ENCODE assay signal across 8 mouse cellular contexts in the genomic region with DNA sequence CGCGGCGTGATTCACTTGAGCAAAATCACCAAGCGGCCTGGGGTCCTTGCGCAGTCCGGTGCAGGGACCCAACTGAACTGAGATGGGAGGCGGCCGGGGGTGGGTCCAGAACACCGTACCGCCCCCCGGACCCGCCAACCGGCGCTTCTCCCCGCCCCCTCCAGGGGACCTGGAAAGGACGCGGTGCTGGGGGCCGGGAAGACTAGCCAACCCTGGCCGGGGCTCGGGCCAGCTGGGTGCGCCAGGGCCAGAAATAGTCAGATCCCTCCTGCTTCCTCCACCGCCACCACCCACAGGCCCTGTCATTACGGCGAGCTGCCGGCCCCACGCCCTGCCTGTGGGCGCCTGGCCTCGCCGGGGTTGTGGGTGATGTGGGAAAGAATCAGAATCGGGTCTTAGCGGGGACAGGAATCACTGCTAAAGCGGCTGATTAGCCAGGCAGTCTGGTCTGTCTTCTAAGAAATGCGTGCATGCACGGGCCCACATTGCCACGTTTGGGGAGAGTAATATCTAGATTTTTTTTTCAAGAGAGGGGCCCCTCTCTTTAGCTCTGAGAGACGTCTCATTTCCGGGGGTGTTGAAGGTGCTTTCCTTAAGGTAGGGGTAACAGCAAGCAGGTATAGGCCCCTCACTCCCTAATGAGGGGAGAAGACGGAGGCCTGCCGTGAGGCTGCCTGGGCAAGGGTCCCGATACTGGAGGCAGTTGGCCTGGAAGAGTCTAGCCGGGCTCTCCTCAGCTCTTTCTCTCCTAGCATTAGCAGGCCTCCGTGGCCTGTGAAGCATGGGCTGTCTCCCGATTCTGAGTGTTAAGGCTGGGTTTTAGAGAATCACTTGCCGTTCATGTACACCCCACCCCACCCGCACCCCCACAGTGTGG. TPM values are rescaled to one million over a fixed set of nuclear protein-coding genes. Genes with fewer than 3 reads are reported as not detected.
DNase-seq lines count a peak whose midpoint lies in the region; ATAC-seq and TF ChIP-seq lines count a peak whose summit lies in the region.

A gene (minus strand): TSS at position 84 of the 877 bp plus-strand sequence.

- H3K27me3 ChIP-seq in hindbrain, postnatal 0 days (ENCODE audit: insufficient read depth, low read length): no peaks in the 10 kb centered on the region

- peak within 1 kb of the TSS; percentile 57 for H3K4me3 ChIP-seq in hindbrain, postnatal 0 days (ENCODE audit: low read length)

- H3K4me2 ChIP-seq in hindbrain, postnatal 0 days (ENCODE audit: low read depth, low read length): peak within 1 kb of the TSS; percentile 92

- peak within 1 kb of the TSS; percentile 60 for H3K9ac ChIP-seq in hindbrain, postnatal 0 days (replicated peaks; ENCODE audit: low read length)

- no peaks in the 10 kb centered on the region for H3K9me3 ChIP-seq in hindbrain, postnatal 0 days (ENCODE audit: low read length)

- peaks cover 19% of the 10 kb centered on the region for H3K4me1 ChIP-seq in hindbrain, postnatal 0 days (ENCODE audit: insufficient read depth, low read length)

- no peaks in the 10 kb centered on the region for H3K36me3 ChIP-seq in hindbrain, postnatal 0 days (ENCODE audit: insufficient read depth, low read length)

- peak; percentile 91 to 93 for DNase-seq in adrenal gland, adult (ENCODE audit: inconsistent age in 2 of 2, low spot score in 1 of 2)
- DNase-seq in embryo, embryonic 10 days (ENCODE audit: low spot score): peak; percentile 83
- DNase-seq in gastrocnemius, postnatal 14 days: peak; percentile 97
- DNase-seq in hindbrain, postnatal 0 days (ENCODE audit: low spot score): peak; percentile 89
- DNase-seq in left cerebral cortex, adult 8-10 months (ENCODE audit: low spot score in 2 of 2): peak; percentile 58 to 84
- peak; percentile 89 to 94 for DNase-seq in lung, postnatal 4 days
- DNase-seq in right cerebral cortex, postnatal 25 days: peak; percentile 86
- DNase-seq in natural killer cell, adult 2 months (ENCODE audit: low spot score in 2 of 2): no peak

- WGBS in hindbrain, postnatal 0 days: 8% methylated on average over 45 of the region's 45 CpGs

- intact Hi-C loops in gastrocnemius, postnatal 14 days (cut with DNase I; ENCODE audit: low total_unique reads): no loop called here

- H3K27ac ChIP-seq in hindbrain, postnatal 0 days: peak within 1 kb of the TSS; percentile 74

- no peak; the same call in 1 of the 2 replicates for TF ChIP-seq CTCF in hindbrain, postnatal 0 days (IDR thresholded peaks at IDR 0.05; ENCODE audit: low read depth)

- ATAC-seq in hindbrain, postnatal 0 days: peak; percentile 89

RNA-seq across cellular contexts. Expression of the gene that starts here (rescaled TPM):
- total RNA-seq in gastrocnemius, postnatal 14 days (2021): 10 to 100 TPM; 11.6 to 11.7 TPM
- total RNA-seq in hindbrain, postnatal 0 days (2014; rRNA removed): 15.1 and 17.0 TPM in 2 replicates
- polyA plus RNA-seq in hindbrain, postnatal 0 days (2015; fragmentation: Nextera tagmentation; extraction: Ambion mirVana): 14.2 and 18.1 TPM in 2 replicates
- 10 to 100 TPM; 13.4 to 15.3 (median 14.4) TPM for total RNA-seq in left cerebral cortex, adult 8-10 months (2022)

Comparison
In these comparisons a context has a peak if more than half of its experiments do, and no peak if none do; other contexts are left out.
1. DNase-seq: peak in adrenal gland, adult (2 of 2), embryo, embryonic 10 days (single experiment), gastrocnemius, postnatal 14 days (single experiment), hindbrain, postnatal 0 days (single experiment), left cerebral cortex, adult 8-10 months (2 of 2), lung, postnatal 4 days (2 of 2) and right cerebral cortex, postnatal 25 days (single experiment); none in natural killer cell, adult 2 months (0 of 2).